Mouse (Mus musculus) testis, adult 2 months (tissue): ENCODE data around the gene Fam43a. TPM values are rescaled to one million over a fixed set of nuclear protein-coding genes. Genes with fewer than 3 reads are reported as not detected.

Source experiments
- H3K27ac ChIP-seq: fragments of 200-500 bp; 2 replicates; pipeline ENCODE4 v1.5.1; 2012; ENCODE audit warnings: low read depth, low read length; ENCODE audit not compliant: control insufficient read depth, insufficient read depth
- H3K27me3 ChIP-seq: fragments of 200-500 bp; 2 replicates; pipeline ENCODE4 v1.6.1; 2012; ENCODE audit warnings: mild to moderate bottlenecking, low read length, moderate library complexity; ENCODE audit not compliant: control insufficient read depth, insufficient read depth
- H3K36me3 ChIP-seq: fragments of 200-500 bp; 2 replicates; pipeline ENCODE4 v1.6.1; 2012; ENCODE audit warnings: mild to moderate bottlenecking, low read length; ENCODE audit not compliant: control insufficient read depth, insufficient read depth
- H3K4me1 ChIP-seq: fragments of 200-500 bp; 2 replicates; pipeline ENCODE4 v1.6.1; 2012; ENCODE audit warnings: low read length; ENCODE audit not compliant: control insufficient read depth, insufficient read depth
- H3K4me3 ChIP-seq: fragments of 200-500 bp; 2 replicates; pipeline ENCODE4 v1.5.1; 2012; ENCODE audit warnings: low read depth, mild to moderate bottlenecking, low read length, moderate library complexity, mixed read lengths; ENCODE audit not compliant: control insufficient read depth
- CTCF ChIP-seq: fragments of 200-500 bp; IDR thresholded peaks from 2 replicates; pipeline ENCODE4 v1.5.1; 2012; ENCODE audit warnings: low read depth, mild to moderate bottlenecking, inconsistent platforms, low read length, moderate library complexity; ENCODE audit not compliant: control insufficient read depth, insufficient read depth, insufficient replicate concordance
- POLR2A ChIP-seq: fragments of 200-500 bp; IDR thresholded peaks from 2 replicates; pipeline ENCODE4 v1.6.1; 2012; ENCODE audit warnings: low read depth, mild to moderate bottlenecking, inconsistent platforms, low read length, moderate library complexity; ENCODE audit not compliant: control insufficient read depth
- polyA plus RNA-seq: library from polyadenylated mRNA; depleted of rRNA; stranded (reverse); fragments of >200 nt; gene quantifications from 2 replicates; pipeline ENCODE4 v1.2.3, GENCODE M21; 2012

Fam43a gene
- polyA plus RNA-seq, 1 experiment, result 0.35 TPM

GRCm38 (mm10) chr16:30633906-30634746, 34.6 kb downstream of the Fam43a start:
- Histone ChIP-seq H3K27ac (no peak overlapping the region), H3K36me3 (no peaks in the 10 kb centered on the region), H3K27me3 (no peaks in the 10 kb centered on the region), H3K4me1 (no peaks in the 10 kb centered on the region), H3K4me3 (no peak overlapping the region)
- TF ChIP-seq CTCF, result no peak
- TF ChIP-seq POLR2A, result no peak

GRCm38 (mm10) chr16:30638586-30638985, 39.1 kb downstream of the Fam43a start:
- H3K4me1 ChIP-seq, result no peaks in the 10 kb centered on the region
- TF ChIP-seq POLR2A (no peak), CTCF (no peak)

GRCm38 (mm10) chr16:30640591-30640990, 41.1 kb downstream of the Fam43a start:
- TF ChIP-seq CTCF (no peak), POLR2A (no peak)
- H3K4me3 ChIP-seq, result no peak overlapping the region
- H3K36me3 ChIP-seq, result no peaks in the 10 kb centered on the region
- no peak overlapping the region for H3K27ac ChIP-seq
- H3K4me1 ChIP-seq, result no peaks in the 10 kb centered on the region
- no peaks in the 10 kb centered on the region for H3K27me3 ChIP-seq

More at GRCm38 (mm10) chr16:30638586-30638985, 39.1 kb downstream of the Fam43a start:
- H3K36me3 ChIP-seq, result no peaks in the 10 kb centered on the region
- no peak overlapping the region for H3K27ac ChIP-seq
- H3K27me3 ChIP-seq, result no peaks in the 10 kb centered on the region
- no peak overlapping the region for H3K4me3 ChIP-seq

GRCm38 (mm10) chr16:30641408-30641807, 41.9 kb downstream of the Fam43a start:
- Histone ChIP-seq H3K36me3 (no peaks in the 10 kb centered on the region), H3K4me3 (no peak overlapping the region), H3K27ac (no peak overlapping the region), H3K4me1 (no peaks in the 10 kb centered on the region), H3K27me3 (no peaks in the 10 kb centered on the region)
- TF ChIP-seq CTCF (no peak), POLR2A (no peak)

GRCm38 (mm10) chr16:30642229-30642628, 42.7 kb downstream of the Fam43a start:
- Histone ChIP-seq H3K4me3 (no peak overlapping the region), H3K36me3 (no peaks in the 10 kb centered on the region), H3K27ac (no peak overlapping the region), H3K4me1 (no peaks in the 10 kb centered on the region), H3K27me3 (no peaks in the 10 kb centered on the region)
- TF ChIP-seq CTCF (peak; percentile 92; the same call in 1 of the 2 replicates), POLR2A (no peak)

- TF ChIP-seq POLR2A, result no peak
- TF ChIP-seq CTCF, result no peak
These were observed 45.5 kb downstream of the Fam43a start for GRCm38 (mm10) chr16:30644981-30645380.

GRCm38 (mm10) chr16:30645841-30646558, 46.5 kb downstream of the Fam43a start:
- TF ChIP-seq CTCF (no peak), POLR2A (no peak)
- no peak overlapping the region for H3K27ac ChIP-seq

More at GRCm38 (mm10) chr16:30644981-30645380, 45.5 kb downstream of the Fam43a start:
- no peaks in the 10 kb centered on the region for H3K27me3 ChIP-seq
- no peaks in the 10 kb centered on the region for H3K4me1 ChIP-seq
- no peak overlapping the region for H3K27ac ChIP-seq
- H3K4me3 ChIP-seq, result no peak overlapping the region
- H3K36me3 ChIP-seq, result no peaks in the 10 kb centered on the region

More at GRCm38 (mm10) chr16:30645841-30646558, 46.5 kb downstream of the Fam43a start:
- no peak overlapping the region for H3K4me3 ChIP-seq
- H3K4me1 ChIP-seq, result no peaks in the 10 kb centered on the region
- no peaks in the 10 kb centered on the region for H3K36me3 ChIP-seq
- no peaks in the 10 kb centered on the region for H3K27me3 ChIP-seq
